Mouse (Mus musculus): ENCODE measurements at regions not wholly inside any gene's neighbourhood (a gene's known extent, or its start where the extent isn't known, plus 50 kb on each side); places are given as distances from the start of the nearest gene placed in this dataset.

- TF ChIP-seq CTCF (IDR thresholded peaks at IDR 0.05; ENCODE audit: low read depth, low read length) = no peak
- TF ChIP-seq POLR2A (IDR thresholded peaks at IDR 0.05; ENCODE audit: extremely low read depth, insufficient read depth, low read length) = no peak
These were observed 65.4 kb upstream of the Creb5 start for GRCm38 (mm10) chr6:53221668-53222005.

All from liver, adult 2 months (tissue).